Mouse (Mus musculus) neural tube, embryonic 15.5 days (tissue): Measurements from ENCODE around the gene Lrmda. TPM values are rescaled to one million over a fixed set of nuclear protein-coding genes. Genes with fewer than 3 reads are reported as not detected.

Experiments used
- ATAC-seq: fragments of 200-750 bp; cut with Nextera tagmentation; 2 replicates; pipeline ENCODE4 v1.8.0; 2017; ENCODE audit warnings: mild to moderate bottlenecking, moderate TSS enrichment, moderate library complexity; ENCODE audit not compliant: low FRiP score
- H3K27ac ChIP-seq: fragments of 300-500 bp; sonication (generic); replicated peaks from 2 replicates; pipeline ENCODE4 v1.5.1; 2015; ENCODE audit warnings: mild to moderate bottlenecking, inconsistent platforms
- H3K27me3 ChIP-seq: fragments of 300-500 bp; sonication (generic); replicated peaks from 2 replicates; pipeline ENCODE4 v1.6.1; 2015; ENCODE audit warnings: inconsistent platforms
- H3K36me3 ChIP-seq: fragments of 300-500 bp; sonication (generic); 2 replicates; pipeline ENCODE4 v1.6.1; 2015; ENCODE audit warnings: inconsistent platforms
- H3K4me1 ChIP-seq: fragments of 300-500 bp; sonication (generic); 2 replicates; pipeline ENCODE4 v1.6.1; 2015; ENCODE audit warnings: inconsistent platforms
- H3K4me2 ChIP-seq: fragments of 300-500 bp; sonication (generic); 2 replicates; pipeline ENCODE4 v1.6.1; 2015; ENCODE audit warnings: inconsistent platforms, mild to moderate bottlenecking, moderate library complexity
- H3K4me3 ChIP-seq: fragments of 300-500 bp; sonication (generic); replicated peaks from 2 replicates; pipeline ENCODE4 v1.5.1; 2015; ENCODE audit warnings: mild to moderate bottlenecking, inconsistent platforms
- H3K9ac ChIP-seq: fragments of 300-500 bp; sonication (generic); replicated peaks from 2 replicates; pipeline ENCODE4 v1.6.1; 2015; ENCODE audit warnings: mild to moderate bottlenecking, inconsistent platforms
- H3K9me3 ChIP-seq: fragments of 300-500 bp; sonication (generic); replicated peaks from 2 replicates; pipeline ENCODE4 v1.6.1; 2016; ENCODE audit warnings: inconsistent platforms
- WGBS: fragments of 180-500 bp; shearing (Covaris S2); methylation state at CpG from one replicate; pipeline ENCODE4 v1.1.7; 2015; ENCODE audit warnings: mixed read lengths; 5-methylcytosine and 5-hydroxymethylcytosine counted together
- polyA plus RNA-seq: library from polyadenylated mRNA; unstranded; fragments of >200 nt; fragmentation: Nextera tagmentation; extraction: Ambion mirVana; gene quantifications from 2 replicates; pipeline ENCODE4 v1.2.1, GENCODE M21; 2015

The Lrmda gene
- polyA plus RNA-seq, 1 experiment from 2014 or later, result 0.68 TPM

DNA sequence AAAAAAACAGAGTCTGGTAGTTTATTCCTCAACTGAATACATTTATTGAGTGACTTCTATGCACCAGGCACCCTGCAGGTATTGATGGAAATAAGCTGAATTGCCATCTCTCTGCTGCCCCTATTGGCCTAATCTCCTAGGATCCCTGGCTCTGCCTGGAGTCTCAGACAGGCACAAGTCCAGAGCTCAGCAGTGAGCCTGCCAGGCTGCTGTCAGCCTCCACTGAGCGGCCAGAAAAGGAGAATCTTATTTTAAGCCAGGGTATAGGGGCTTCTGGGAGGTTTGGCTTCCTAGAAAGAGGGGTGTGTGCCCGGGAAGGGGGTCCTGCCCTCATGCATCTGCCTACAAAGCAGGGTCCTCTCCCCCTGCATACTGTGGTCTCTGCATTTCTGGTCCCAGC is 1.4 kb downstream of the Lrmda start:
- Histone ChIP-seq H3K27me3 (peaks cover 16% of the 10 kb centered on the region; the same call in 1 of the 2 replicates), H3K4me1 (peaks cover 18% of the 10 kb centered on the region), H3K4me3 (no peak overlapping the region), H3K4me2 (no peak overlapping the region), H3K9ac (no peak overlapping the region), H3K9me3 (no peaks in the 10 kb centered on the region), H3K36me3 (no peaks in the 10 kb centered on the region), H3K27ac (no peak overlapping the region)
- ATAC-seq, result no peak
- 19% methylated on average over 2 of the region's 2 CpGs for WGBS

DNA sequence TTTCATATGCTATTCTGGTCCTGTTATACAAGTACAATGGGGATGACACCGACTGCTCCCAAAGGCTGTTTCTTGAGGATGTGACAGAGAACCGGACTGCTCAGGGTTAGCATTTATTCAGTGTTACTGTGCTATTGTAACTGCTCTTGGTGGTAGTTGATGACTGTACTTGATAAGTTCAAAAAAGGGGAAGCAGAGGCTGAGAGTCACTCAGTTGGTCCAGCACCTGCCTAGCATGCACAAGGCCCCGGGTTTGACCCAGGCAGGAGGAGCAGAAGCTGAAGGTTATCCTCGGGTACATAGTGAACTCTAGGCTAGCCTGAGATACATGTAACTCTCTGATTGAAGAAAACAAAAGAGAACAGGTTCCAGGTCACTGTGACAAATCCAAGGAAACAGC is 4.0 kb downstream of the Lrmda start:
- H3K9ac ChIP-seq, result no peak overlapping the region
- H3K27me3 ChIP-seq, result peaks cover 5% of the 10 kb centered on the region; the same call in 1 of the 2 replicates
- H3K4me2 ChIP-seq, result no peak overlapping the region
- H3K27ac ChIP-seq, result no peak overlapping the region
- H3K4me1 ChIP-seq, result peaks cover 18% of the 10 kb centered on the region
- H3K4me3 ChIP-seq, result no peak overlapping the region
- no peaks in the 10 kb centered on the region for H3K36me3 ChIP-seq
- no peak for ATAC-seq
- H3K9me3 ChIP-seq, result no peaks in the 10 kb centered on the region
- WGBS, result 81% methylated on average over 4 of the region's 4 CpGs

DNA sequence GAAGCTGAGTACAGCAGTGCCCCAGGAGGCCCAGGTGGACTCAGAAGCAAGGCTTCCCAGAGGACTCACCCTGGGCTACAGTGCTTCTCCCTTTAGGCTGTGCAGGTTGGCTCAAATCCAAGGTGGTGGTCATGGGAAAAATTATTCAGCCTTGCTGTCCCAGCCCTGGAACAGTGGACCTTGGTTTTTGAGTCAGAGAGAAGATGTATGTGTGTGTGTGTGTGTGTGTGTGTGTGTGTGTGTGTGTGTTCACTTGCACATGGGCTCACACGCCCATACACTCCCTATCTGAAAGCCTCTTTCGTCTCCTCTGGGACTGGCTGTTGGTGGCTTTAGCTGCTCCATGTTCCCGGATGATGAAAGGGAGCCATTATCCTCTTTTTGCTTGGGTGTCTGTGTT is 16.4 kb downstream of the Lrmda start:
- Histone ChIP-seq H3K4me3 (no peak overlapping the region), H3K27ac (no peak overlapping the region), H3K9me3 (no peaks in the 10 kb centered on the region), H3K4me2 (no peak overlapping the region), H3K27me3 (peaks cover 4% of the 10 kb centered on the region; the same call in 1 of the 2 replicates), H3K4me1 (peaks cover 31% of the 10 kb centered on the region), H3K9ac (no peak overlapping the region), H3K36me3 (no peaks in the 10 kb centered on the region)
- WGBS, result 28% methylated on average over 3 of the region's 3 CpGs
- 0 out of 2 replicates have a peak, but pooled peaks have one; percentile 21 for ATAC-seq

DNA sequence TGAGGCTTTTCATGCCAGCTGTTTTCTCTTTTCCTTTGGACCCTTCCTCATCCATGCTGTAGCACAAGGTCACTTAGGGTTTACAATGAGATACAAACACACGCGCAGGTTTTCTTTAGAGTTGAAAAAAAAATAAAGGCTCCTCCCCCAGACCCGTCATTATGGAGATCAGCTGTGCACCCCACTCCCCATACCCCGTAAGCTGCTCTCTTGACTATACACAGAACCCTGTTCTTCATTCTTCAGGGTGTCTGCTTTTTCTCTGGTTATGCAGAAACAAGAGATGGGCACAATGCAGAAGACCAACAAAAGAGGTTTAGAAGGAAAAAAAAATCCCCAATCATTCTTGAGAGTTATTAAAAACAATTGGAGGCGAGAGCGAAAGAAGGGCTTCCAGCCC is 16.8 kb downstream of the Lrmda start:
- H3K4me1 ChIP-seq, result peaks cover 31% of the 10 kb centered on the region
- peaks cover 5% of the 10 kb centered on the region; the same call in 1 of the 2 replicates for H3K27me3 ChIP-seq
- no peak overlapping the region for H3K4me3 ChIP-seq
- H3K9me3 ChIP-seq, result no peaks in the 10 kb centered on the region
- no peak overlapping the region for H3K4me2 ChIP-seq
- 42% methylated on average over 6 of the region's 6 CpGs for WGBS
- H3K9ac ChIP-seq, result no peak overlapping the region
- H3K36me3 ChIP-seq, result no peaks in the 10 kb centered on the region
- no peak overlapping the region for H3K27ac ChIP-seq
- ATAC-seq, result no peak

DNA sequence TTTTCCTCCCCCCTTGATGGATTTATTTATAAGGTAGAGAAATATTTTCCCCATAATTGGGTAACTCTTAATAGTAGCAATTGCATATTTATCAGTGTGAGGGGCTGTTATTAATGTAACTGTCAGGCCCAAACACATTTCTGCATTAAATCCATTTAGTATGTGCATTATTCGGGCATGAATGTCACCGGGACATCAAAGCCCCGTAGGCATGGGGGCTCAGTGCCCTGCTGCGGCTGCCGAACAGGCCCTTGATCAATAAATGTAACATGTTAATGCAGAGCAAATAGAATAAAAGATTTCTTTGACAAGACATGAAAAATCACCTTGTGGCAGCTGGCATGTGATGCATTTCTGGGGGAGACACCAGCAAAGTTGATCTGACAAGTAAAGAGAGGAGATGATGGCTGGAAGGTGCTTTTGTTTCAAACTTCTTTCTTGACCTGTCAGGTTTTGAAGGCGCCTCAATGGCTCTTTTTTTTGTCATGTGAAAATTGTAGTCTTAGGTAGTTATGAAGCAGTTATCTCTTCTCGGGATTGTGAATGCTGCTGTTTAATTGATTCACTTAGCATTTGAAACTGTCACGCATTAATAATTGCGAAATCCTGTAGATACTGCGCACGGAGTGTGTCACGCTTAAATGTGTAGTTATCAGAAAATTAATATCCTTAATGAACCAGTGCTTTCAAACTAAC is 17.4 kb downstream of the Lrmda start:
- Histone ChIP-seq H3K36me3 (no peaks in the 10 kb centered on the region), H3K4me2 (peak overlapping the region; percentile 42), H3K4me3 (no peak overlapping the region), H3K9me3 (no peaks in the 10 kb centered on the region), H3K27me3 (peaks cover 8% of the 10 kb centered on the region; the same call in 1 of the 2 replicates), H3K27ac (no peak overlapping the region), H3K4me1 (peaks cover 31% of the 10 kb centered on the region), H3K9ac (no peak overlapping the region)
- 36% methylated on average over 12 of the region's 12 CpGs for WGBS
- no peak for ATAC-seq

DNA sequence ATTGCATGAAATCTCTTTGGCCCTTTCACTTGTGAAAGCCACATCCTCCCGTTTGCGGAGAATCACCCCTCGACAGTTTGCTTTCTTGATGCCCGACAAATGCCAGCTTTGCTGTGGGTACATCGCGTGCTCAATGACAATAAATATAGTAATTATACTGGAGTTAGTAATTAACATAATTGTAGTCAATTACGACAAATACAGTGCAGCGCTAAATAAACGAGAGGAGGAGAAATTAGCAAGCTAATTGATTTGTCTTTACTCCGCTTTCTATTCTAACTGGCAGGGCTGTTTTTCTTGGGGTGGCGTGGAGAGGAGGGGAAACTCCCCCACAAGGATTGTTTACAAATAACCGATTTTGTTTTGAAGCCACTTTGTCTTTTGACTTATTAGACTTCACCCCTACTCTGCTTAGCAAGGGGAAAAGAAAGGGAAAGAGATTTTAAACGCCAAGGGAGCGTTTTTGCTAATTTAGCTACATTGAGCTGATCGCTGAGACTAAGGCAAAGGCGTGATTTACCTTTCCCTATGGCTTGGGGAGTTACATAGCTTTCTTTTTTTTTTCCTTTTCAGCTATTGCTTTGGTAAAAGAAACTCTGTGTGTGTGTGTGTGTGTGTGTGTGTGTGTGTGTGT is 18.1 kb downstream of the Lrmda start:
- no peak; the same call in 1 of the 2 replicates for ATAC-seq
- peaks cover 8% of the 10 kb centered on the region; the same call in 1 of the 2 replicates for H3K27me3 ChIP-seq
- H3K9ac ChIP-seq, result 0 out of 2 replicates have a peak overlapping the region, but pooled peaks have one; percentile 14
- H3K9me3 ChIP-seq, result no peaks in the 10 kb centered on the region
- H3K4me2 ChIP-seq, result peak overlapping the region; percentile 42
- H3K36me3 ChIP-seq, result no peaks in the 10 kb centered on the region
- H3K27ac ChIP-seq, result no peak overlapping the region
- WGBS, result 21% methylated on average over 16 of the region's 16 CpGs
- H3K4me3 ChIP-seq, result no peak overlapping the region
- peaks cover 31% of the 10 kb centered on the region for H3K4me1 ChIP-seq

DNA sequence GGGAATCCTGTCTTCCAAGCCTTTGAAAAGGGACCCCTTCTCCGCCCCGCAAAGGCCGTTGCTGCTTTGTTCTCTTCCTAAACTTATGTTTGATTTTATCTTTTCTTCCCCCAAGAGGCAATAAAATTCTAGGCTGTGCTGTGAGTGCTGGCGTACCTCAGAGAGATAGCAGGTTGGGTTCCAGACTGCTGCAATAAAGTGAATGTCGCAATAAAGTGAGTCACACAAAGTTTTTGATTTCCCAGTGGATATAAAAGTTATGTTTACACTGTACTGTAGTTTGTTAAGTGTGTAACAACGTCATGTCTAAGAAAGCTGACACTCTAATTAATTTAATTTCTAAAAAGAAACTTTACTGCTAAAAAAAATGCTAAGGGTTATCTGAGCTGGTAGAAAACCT is 22.6 kb downstream of the Lrmda start:
- peaks cover 8% of the 10 kb centered on the region; the same call in 1 of the 2 replicates for H3K27me3 ChIP-seq
- no peaks in the 10 kb centered on the region for H3K9me3 ChIP-seq
- H3K4me2 ChIP-seq, result no peak overlapping the region
- peaks cover 15% of the 10 kb centered on the region for H3K4me1 ChIP-seq
- WGBS, result 85% methylated on average over 6 of the region's 6 CpGs
- no peak for ATAC-seq
- H3K4me3 ChIP-seq, result no peak overlapping the region
- H3K36me3 ChIP-seq, result no peaks in the 10 kb centered on the region
- no peak overlapping the region for H3K9ac ChIP-seq
- H3K27ac ChIP-seq, result no peak overlapping the region

DNA sequence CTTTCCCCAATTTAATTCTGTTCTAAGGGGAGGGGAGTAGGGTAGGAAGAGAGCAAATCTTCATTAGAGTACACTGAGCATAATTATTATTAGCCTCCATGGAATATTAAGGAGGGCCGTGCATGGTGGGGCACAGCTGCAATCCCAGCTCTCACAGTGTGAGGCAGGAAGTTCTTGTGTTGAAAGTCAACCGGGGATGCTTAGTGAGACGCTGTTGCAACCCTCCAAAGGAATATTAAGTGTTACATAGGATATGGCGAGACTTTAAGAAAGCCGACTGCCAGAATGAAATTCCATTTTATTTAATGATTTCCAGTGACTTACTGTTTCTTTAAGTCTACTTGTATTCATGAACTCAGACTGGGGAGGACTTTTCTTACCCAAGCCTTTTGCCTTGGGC is 23.9 kb downstream of the Lrmda start:
- ATAC-seq, result no peak
- Histone ChIP-seq H3K27me3 (peaks cover 8% of the 10 kb centered on the region; the same call in 1 of the 2 replicates), H3K4me3 (no peak overlapping the region), H3K9me3 (no peaks in the 10 kb centered on the region), H3K36me3 (no peaks in the 10 kb centered on the region), H3K4me1 (peaks cover 3% of the 10 kb centered on the region), H3K4me2 (no peak overlapping the region), H3K27ac (no peak overlapping the region), H3K9ac (no peak overlapping the region)
- 54% methylated on average over 5 of the region's 5 CpGs for WGBS

DNA sequence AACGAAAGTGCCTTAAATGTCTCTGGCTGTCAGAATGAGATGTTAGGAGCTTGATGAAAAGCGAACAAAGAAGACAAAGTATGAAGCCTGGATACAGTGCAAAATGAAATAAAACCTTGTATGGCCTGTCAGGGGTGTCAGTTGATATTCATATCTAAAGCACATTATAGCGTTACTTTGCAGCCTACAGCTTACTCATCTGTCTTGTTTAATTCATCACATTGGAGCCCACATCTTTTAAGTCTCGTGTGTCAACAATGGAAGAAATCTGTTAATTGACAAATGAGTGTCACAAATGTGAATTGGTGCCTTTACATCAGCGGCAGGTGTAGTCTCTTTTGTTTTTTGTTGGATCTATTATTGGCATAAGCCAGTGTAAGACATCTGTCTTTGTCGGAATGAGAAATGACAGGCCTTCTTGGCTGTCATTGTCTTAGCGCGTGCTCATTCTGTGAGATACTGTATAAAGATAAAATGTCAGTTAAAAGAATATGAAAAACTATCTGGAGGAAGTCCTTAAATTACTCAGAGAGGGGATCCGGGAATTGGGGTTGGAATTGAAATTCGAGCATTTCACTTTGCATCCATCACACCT is 26.8 kb downstream of the Lrmda start:
- Histone ChIP-seq H3K9ac (no peak overlapping the region), H3K27ac (no peak overlapping the region), H3K4me2 (no peak overlapping the region), H3K4me3 (no peak overlapping the region), H3K9me3 (no peaks in the 10 kb centered on the region), H3K27me3 (peaks cover 7% of the 10 kb centered on the region; the same call in 1 of the 2 replicates), H3K36me3 (no peaks in the 10 kb centered on the region), H3K4me1 (no peaks in the 10 kb centered on the region)
- 77% methylated on average over 10 of the region's 10 CpGs for WGBS
- no peak for ATAC-seq

DNA sequence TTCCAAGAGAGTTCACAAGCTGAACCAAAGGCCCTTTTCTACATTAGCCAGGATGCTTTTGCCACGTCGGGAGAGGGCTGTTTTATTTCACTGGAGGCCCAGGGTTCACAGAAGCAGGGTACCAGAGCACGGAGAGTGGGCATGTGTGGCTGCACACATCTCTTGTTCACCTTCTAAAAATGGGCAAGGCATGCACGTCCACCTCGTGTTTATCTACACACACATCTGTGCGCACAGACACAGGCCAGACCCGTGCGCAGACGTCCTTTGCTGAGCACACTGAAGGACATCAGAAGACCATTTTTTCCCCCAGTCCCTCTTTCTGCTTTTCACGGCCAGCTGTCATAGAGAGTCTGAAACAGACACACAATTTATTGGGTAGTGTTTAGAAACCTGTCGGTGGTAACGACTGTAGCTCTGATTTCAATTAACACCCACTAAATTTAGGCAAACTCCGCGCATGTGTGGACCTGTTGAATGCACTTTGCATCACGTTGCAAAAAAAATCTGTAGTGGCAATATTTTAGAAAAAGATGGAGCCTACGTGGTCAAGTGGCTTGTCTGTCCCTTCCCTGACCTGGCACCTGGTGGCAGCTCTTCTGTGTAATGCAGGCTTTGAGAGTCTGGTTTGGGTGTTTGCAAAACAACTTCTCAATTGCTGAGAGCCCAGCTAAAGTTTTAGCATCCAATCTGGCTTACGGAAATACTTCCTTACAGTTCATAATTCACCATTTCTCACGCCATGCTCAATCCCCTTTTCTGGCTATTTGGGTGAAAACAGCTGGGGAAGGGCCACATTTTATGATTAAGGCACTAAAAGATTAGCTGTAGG is 28.8 kb downstream of the Lrmda start:
- Histone ChIP-seq H3K9me3 (no peaks in the 10 kb centered on the region), H3K4me3 (no peak overlapping the region), H3K4me1 (peaks cover 11% of the 10 kb centered on the region; the same call in 1 of the 2 replicates), H3K27me3 (peaks cover 4% of the 10 kb centered on the region; the same call in 1 of the 2 replicates), H3K36me3 (no peaks in the 10 kb centered on the region), H3K4me2 (no peak overlapping the region), H3K27ac (no peak overlapping the region), H3K9ac (no peak overlapping the region)
- WGBS, result 74% methylated on average over 18 of the region's 18 CpGs
- no peak for ATAC-seq

DNA sequence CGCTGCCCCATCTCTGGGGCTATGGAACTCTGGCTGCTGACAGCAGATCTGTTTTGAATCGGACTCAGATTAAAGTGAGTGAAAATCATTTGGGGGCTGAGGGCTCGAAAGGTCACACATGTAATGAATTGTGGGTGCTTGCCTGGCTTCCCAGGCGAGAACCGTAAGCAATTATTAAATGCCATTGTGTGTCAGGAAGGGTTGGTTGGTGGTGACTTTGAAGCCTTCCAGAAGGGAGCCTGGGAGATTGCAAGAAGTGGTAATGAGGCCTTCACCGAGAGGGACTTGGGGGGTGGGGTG is 29.3 kb downstream of the Lrmda start:
- H3K9me3 ChIP-seq, result no peaks in the 10 kb centered on the region
- ATAC-seq, result no peak
- no peak overlapping the region for H3K9ac ChIP-seq
- no peak overlapping the region for H3K27ac ChIP-seq
- no peak overlapping the region for H3K4me3 ChIP-seq
- 82% methylated on average over 6 of the region's 6 CpGs for WGBS
- peaks cover 11% of the 10 kb centered on the region; the same call in 1 of the 2 replicates for H3K4me1 ChIP-seq
- H3K4me2 ChIP-seq, result no peak overlapping the region
- peaks cover 4% of the 10 kb centered on the region; the same call in 1 of the 2 replicates for H3K27me3 ChIP-seq
- H3K36me3 ChIP-seq, result no peaks in the 10 kb centered on the region
